Mouse (Mus musculus) left cerebral cortex, adult 2 months (tissue): ENCODE measurements around the gene 1600015I10Rik. TPM values are rescaled to one million over a fixed set of nuclear protein-coding genes. Genes with fewer than 3 reads are reported as not detected.
"Not testable (repeated sequence)": the region's sequence is repeated elsewhere in the genome, so short reads cannot be mapped to it uniquely, and the experiment has no call there.

ENCODE experiments used
- DNase-seq, 2 experiments: peaks; one replicate each; pipeline ENCODE4 v3.0.0; 2021 to 2022; ENCODE audit warnings: low spot score in 2 of 2, mixed read lengths in 1 of 2; ENCODE audit errors: extremely low spot score in 1 of 2
- H3K27ac ChIP-seq: fragments of 200-600 bp; 2 replicates; pipeline ENCODE4 v1.8.1; 2022
- H3K4me3 ChIP-seq: fragments of 200-600 bp; 2 replicates; pipeline ENCODE4 v1.8.1; 2022
- CTCF ChIP-seq: fragments of 200-600 bp; IDR thresholded peaks from 2 replicates; pipeline ENCODE4 v1.8.1; 2022; ENCODE audit warnings: antibody characterized with exemption, mild to moderate bottlenecking, moderate library complexity
- intact Hi-C: fragments of 180-260 bp; cut with DNase I; formaldehyde crosslinking; loops from one replicate; pipeline ENCODE4 v1.15.1; 2025
- total RNA-seq, 2 experiments: library from RNA; stranded (reverse); gene quantifications; 2 replicates each; pipeline ENCODE4 v1.2.3; 2021

Gene 1600015I10Rik
- total RNA-seq, 2 experiments from 2014 or later = not detected

GRCm38 (mm10) chr6:48913587-48913986 lies 16.1 kb upstream of the 1600015I10Rik start:
- intact Hi-C loops = loop anchor here (5.0 kb wide), 1 partner anchor 96 kb away; no protein-coding TSS in a partner anchor
- Histone ChIP-seq H3K4me3 (no peak overlapping the region), H3K27ac (no peak overlapping the region)
- no peak for TF ChIP-seq CTCF
- DNase-seq = no peak

DNA sequence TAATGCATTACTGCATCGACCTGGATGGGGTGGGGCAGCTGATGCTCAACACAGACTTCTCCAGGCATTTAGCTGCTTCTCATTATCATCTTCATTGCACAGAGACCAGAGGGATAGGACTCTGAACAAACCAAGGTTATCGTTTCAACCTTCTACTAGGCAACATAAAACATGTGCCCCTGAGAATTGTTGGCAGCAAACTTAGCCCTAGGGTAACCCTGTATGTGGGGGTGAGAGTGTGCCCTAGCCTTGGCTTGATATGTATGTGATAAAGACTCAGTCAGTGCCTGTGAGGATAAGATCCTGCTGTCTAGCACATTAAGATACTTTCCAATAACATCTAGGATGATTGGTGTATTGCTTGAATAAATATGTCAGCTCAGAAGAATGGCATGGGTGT lies 19.9 kb downstream of the 1600015I10Rik start:
- no peak overlapping the region for H3K27ac ChIP-seq
- H3K4me3 ChIP-seq = no peak overlapping the region
- no peak for TF ChIP-seq CTCF
- intact Hi-C loops = no loop called here
- no peak for DNase-seq

DNA sequence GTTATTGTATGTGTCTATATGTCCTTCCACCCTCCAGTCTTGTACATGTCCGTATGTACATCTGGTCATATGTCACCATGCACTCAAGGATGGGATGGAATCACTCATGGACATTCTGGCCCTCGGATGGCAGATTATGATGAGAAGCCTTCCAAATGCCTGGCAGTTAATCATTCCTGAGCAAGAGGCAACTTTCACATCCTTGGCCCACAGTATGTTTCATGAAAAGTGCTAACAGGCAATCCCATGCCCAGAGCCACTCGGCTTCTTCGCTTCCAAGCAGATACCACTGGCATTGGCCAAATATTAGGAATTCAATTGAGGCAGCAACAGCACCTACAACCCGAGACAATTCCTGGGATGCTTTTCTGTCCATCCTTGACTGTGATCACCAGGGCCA lies 21.0 kb downstream of the 1600015I10Rik start:
- no peak overlapping the region for H3K27ac ChIP-seq
- intact Hi-C loops = no loop called here
- no peak overlapping the region for H3K4me3 ChIP-seq
- DNase-seq = no peak
- no peak for TF ChIP-seq CTCF

DNA sequence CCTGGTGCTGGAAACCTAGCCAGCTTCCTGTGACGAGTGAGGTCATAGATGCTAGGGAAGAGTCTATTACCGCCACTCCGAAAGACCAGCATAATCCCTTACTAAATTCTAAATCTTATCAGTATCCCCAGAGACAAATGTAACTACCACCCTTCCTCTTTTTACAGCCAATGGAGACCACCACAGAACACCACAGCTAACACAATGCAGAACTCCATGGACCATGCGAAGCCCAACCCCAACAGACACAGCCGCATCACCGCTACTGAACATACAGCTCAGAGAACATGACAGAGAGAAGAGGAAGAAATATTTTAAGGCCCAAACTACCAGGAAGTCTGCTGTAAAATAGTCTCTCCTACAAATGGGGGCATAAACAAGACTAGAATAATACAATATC lies 21.9 kb downstream of the 1600015I10Rik start:
- Histone ChIP-seq H3K27ac (no peak overlapping the region), H3K4me3 (no peak overlapping the region)
- TF ChIP-seq CTCF = no peak
- no peak for DNase-seq
- intact Hi-C loops = no loop called here

GRCm38 (mm10) chr6:48953220-48953619 lies 23.5 kb downstream of the 1600015I10Rik start:
- no peak overlapping the region for H3K4me3 ChIP-seq
- no peak overlapping the region for H3K27ac ChIP-seq
- no peak for TF ChIP-seq CTCF
- intact Hi-C loops = no loop called here
- no peak for DNase-seq

DNA sequence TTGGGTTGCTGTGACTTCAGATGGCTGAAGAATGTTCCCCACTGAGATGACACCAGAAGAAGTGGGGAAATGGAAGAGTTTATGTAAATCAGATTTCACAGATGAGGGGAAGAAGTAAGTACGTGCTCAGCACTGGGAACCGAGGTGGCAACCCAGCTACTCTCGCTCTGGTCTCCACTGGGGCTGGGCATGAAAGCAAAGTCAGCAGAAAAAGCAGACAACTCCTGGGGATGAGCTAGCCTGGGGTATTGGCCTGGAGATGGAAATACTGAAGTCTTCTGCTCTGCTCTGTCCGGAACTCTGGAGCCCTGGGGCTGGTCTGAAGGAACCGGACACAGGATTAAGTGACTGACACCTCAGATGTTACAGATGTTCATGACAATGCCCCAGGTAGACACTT lies 24.5 kb downstream of the 1600015I10Rik start:
- Histone ChIP-seq H3K27ac (no peak overlapping the region), H3K4me3 (no peak overlapping the region)
- no peak for DNase-seq
- intact Hi-C loops = loop anchor here (2.0 kb wide), 2 partner anchors 95 to 135 kb away; no protein-coding TSS in a partner anchor
- TF ChIP-seq CTCF = no peak

DNA sequence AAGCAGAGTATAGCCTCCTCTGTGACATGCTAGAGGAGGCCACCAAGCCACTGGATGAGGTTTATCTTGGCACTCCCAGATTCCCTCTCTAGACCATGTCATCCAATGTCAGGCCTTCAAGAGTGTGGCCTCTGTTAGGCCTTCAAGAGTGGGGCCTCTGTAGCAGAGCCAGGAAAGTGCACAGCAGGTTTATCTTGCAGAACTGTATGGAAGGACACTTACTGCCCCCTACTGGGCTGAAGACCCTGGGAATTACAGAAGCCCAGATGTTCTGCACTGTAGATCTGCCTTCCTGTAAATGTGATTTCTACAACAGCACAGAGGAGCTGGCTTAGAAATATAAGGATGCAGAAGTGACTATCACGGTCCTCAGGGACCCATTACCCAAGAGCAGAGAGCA lies 25.3 kb downstream of the 1600015I10Rik start:
- Histone ChIP-seq H3K27ac (no peak overlapping the region), H3K4me3 (no peak overlapping the region)
- intact Hi-C loops = loop anchor here (2.0 to 5.0 kb wide), 3 partner anchors 96 to 778 kb away; no protein-coding TSS in a partner anchor
- DNase-seq = peak; percentile 26 to 27
- peak; percentile 67 for TF ChIP-seq CTCF

DNA sequence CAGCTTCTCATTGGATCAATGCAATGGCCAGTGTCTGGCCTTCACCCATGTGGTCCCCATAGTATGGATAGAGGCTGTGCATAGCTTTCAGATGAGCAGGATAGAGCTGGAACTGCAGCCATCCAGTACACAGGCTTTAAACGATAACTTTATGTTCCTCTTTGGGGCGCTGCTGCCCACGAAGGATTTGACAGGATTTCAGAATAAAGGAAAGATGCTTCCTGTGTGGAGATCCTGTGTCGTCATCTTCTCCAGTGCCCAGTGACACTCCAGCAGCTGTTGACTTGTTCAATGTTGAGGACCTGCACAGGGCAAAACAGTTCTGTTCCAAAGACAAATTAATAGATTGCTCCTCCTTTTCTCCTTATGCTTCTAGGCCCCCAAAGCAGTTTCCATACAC lies 27.1 kb downstream of the 1600015I10Rik start:
- intact Hi-C loops = loop anchor here (2.0 to 5.0 kb wide), 2 partner anchors 308 to 779 kb away; no protein-coding TSS in a partner anchor
- no peak for DNase-seq
- TF ChIP-seq CTCF = no peak
- H3K27ac ChIP-seq = no peak overlapping the region
- H3K4me3 ChIP-seq = no peak overlapping the region

DNA sequence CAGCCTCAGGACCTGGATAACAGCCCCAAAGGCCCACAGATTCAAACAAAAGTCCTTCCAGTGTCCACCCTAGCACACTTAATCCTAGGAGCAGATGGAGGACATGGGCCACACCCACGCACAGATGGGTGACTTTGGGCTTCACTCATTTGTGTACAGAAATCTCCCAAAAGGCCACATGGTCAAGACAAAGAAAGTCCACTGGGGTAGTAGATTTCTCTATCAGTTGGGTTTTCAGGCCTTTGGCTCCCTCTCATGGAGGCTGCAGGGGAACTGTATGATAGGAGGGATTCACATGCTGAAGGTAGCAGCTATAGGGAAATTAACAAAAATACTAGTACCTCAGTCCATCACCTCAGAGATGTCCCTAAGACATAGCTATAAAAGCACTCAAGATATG lies 28.4 kb downstream of the 1600015I10Rik start:
- peak; percentile 49 for TF ChIP-seq CTCF
- no peak for DNase-seq
- H3K27ac ChIP-seq = no peak overlapping the region
- H3K4me3 ChIP-seq = no peak overlapping the region
- intact Hi-C loops = loop anchor here (5.0 kb wide), 1 partner anchor 781 kb away; no protein-coding TSS in a partner anchor

DNA sequence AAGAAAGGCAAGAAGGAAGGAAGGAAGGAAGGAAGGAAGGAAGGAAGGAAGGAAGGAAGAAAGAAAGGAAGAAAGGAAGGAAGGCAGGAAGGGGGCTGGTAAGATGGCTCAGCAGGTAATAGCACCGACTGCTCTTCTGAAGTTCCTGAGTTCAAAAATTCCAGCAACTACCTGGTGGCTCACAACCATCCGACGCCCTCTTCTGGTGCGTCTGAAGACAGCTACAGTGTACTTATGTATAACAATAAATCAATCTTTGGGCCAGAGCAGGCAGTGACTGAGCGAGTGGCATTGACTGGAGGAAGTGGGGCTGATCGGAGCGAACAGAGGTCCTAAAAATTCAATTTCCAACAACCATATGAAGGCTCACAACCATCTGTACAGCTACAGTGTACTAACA lies 29.5 kb downstream of the 1600015I10Rik start:
- H3K4me3 ChIP-seq, DNase-seq, H3K27ac ChIP-seq: not testable (repeated sequence)
- TF ChIP-seq CTCF = peak; percentile 51
- intact Hi-C loops = loop anchor here (5.0 kb wide), 1 partner anchor 782 kb away; no protein-coding TSS in a partner anchor

GRCm38 (mm10) chr6:48966696-48967095 lies 37.0 kb downstream of the 1600015I10Rik start:
- H3K27ac ChIP-seq, H3K4me3 ChIP-seq, intact Hi-C loops, DNase-seq: not testable (repeated sequence)

DNA sequence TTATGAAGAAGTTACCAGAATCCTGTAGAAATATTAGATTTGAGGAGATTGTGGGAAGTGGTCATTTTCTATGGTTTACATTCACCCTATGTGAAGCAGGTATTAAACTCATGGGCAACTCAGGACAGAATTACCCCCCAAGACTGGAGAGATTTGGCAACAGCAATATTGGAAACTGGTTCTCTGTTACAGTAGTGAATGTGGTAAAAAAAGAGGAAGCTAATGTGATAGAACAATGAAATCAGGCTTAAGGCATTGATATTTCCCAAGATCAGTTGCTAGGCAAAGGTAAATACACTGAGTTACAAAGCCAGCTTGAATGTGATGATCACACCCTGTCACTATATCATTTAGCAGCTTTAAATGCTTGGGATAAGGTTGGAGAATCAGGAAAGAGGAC lies 38.2 kb downstream of the 1600015I10Rik start:
- TF ChIP-seq CTCF = no peak
- no peak overlapping the region for H3K27ac ChIP-seq
- no peak for DNase-seq
- intact Hi-C loops = no loop called here
- no peak overlapping the region for H3K4me3 ChIP-seq

- Histone ChIP-seq H3K4me3 (no peak within 1 kb of the TSS), H3K27ac (no peak within 1 kb of the TSS)
- DNase-seq = no peak
- intact Hi-C loops = no loop called here
- TF ChIP-seq CTCF = no peak
Measured at GRCm38 (mm10) chr6:48974663-48975062, 45.0 kb downstream of the 1600015I10Rik start, which contains the start of gene Doxl2. Doxl2 (plus strand) TSS chr6:48974963.
